24 mouse cellular contexts compared by ENCODE assay signal in the genomic region with DNA sequence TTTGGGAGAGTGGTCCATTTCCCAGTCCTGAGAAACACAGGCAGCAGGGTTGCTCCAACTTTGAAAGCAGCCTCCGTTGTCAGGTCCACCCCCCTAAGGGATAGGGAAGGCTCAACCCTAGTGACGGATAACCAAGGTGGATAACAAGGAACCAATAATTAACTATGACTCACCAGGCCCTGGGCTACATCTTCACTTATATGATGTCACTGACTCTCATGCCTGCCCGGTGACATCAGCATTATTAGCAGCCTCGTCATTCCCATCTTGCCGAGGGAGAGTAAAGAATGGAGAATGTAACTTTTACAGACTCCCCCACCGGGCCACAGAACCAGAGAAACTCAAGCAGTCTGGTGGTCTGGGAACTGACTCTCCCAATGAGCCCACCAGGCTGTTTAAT. TPM values are rescaled to one million over a fixed set of nuclear protein-coding genes. Genes with fewer than 3 reads are reported as not detected.
DNase-seq lines count a peak whose midpoint lies in the region; ATAC-seq and TF ChIP-seq lines count a peak whose summit lies in the region.
"Had no signal": no experiment of that assay in that cellular context is flagged by ENCODE, and none has a peak within 500 bp of the region (broad histone marks: within the 10 kb centered on the region; RNA-seq: fewer than 3 reads in every experiment).

No protein-coding gene starts in this region.

- H3K9ac ChIP-seq in neural tube, embryonic 11.5 days (ENCODE audit: low read length) = no peak overlapping the region
- H3K9ac ChIP-seq in neural tube, embryonic 15.5 days (replicated peaks) = no peak overlapping the region
- H3K9ac ChIP-seq: embryonic facial prominence, embryonic 13.5 days; forebrain, embryonic 13.5 days; hindbrain, embryonic 12.5 days; hindbrain, embryonic 15.5 days had no signal

- WGBS in neural tube, embryonic 11.5 days = 79% methylated on average over 6 of the region's 6 CpGs
- WGBS in neural tube, embryonic 15.5 days = 77% methylated on average over 6 of the region's 6 CpGs

- H3K4me1 ChIP-seq in neural tube, embryonic 11.5 days (ENCODE audit: control insufficient read depth, insufficient read depth, low read length) = peaks cover 6% of the 10 kb centered on the region; the same call in 1 of the 2 replicates
- H3K4me1 ChIP-seq in neural tube, embryonic 15.5 days = peaks cover 18% of the 10 kb centered on the region

- H3K79me2 ChIP-seq in myocyte (ENCODE audit: control insufficient read depth, insufficient read depth) = peaks cover 9% of the 10 kb centered on the region

- no peak overlapping the region for H3K27ac ChIP-seq in neural tube, embryonic 11.5 days (ENCODE audit: low read depth, low read length)
- no peak overlapping the region for H3K27ac ChIP-seq in neural tube, embryonic 15.5 days (replicated peaks)
- H3K27ac ChIP-seq: embryonic facial prominence, embryonic 10.5 days; embryonic facial prominence, embryonic 13.5 days; forebrain, embryonic 10.5 days; forebrain, embryonic 13.5 days; hindbrain, embryonic 12.5 days; hindbrain, embryonic 15.5 days had no signal

- no peak for TF ChIP-seq POLR2A in myocyte (IDR thresholded peaks at IDR 0.05; ENCODE audit: insufficient read length, low read depth)

- H3ac ChIP-seq in myocyte (ENCODE audit: control insufficient read depth, insufficient read length) = no peak overlapping the region

- DNase-seq in neural tube, embryonic 11.5 days (ENCODE audit: low spot score) = peak; percentile 8
- peak; percentile 65 for DNase-seq in NIH3T3 (ENCODE audit: low read depth)
- no peak for DNase-seq in retina, embryonic 14.5 days (ENCODE audit: low spot score)
- DNase-seq: adrenal gland, postnatal 10 days; adrenal gland, postnatal 36 days; cerebellum, adult 11 months; cerebellum, adult 2 months; cerebellum, postnatal 10 days; cerebellum, postnatal 36 days; embryo, embryonic 11 days; gastrocnemius, postnatal 14 days had no signal

- no peak overlapping the region for H3K4me2 ChIP-seq in neural tube, embryonic 11.5 days (ENCODE audit: low read depth)
- H3K4me2 ChIP-seq in neural tube, embryonic 15.5 days = no peak overlapping the region
- peak overlapping the region; percentile 5 for H3K4me2 ChIP-seq in myocyte (ENCODE audit: low read depth)
- H3K4me2 ChIP-seq: embryonic facial prominence, embryonic 13.5 days; forebrain, embryonic 13.5 days; heart, embryonic 11.5 days; hindbrain, embryonic 12.5 days; hindbrain, embryonic 15.5 days had no signal

- H3K9me3 ChIP-seq in neural tube, embryonic 11.5 days (ENCODE audit: control insufficient read depth, low read length) = no peaks in the 10 kb centered on the region
- no peaks in the 10 kb centered on the region for H3K9me3 ChIP-seq in neural tube, embryonic 15.5 days (replicated peaks)
- H3K9me3 ChIP-seq: embryonic facial prominence, embryonic 10.5 days; embryonic facial prominence, embryonic 13.5 days; forebrain, embryonic 10.5 days; forebrain, embryonic 13.5 days; G1E; hindbrain, embryonic 12.5 days; hindbrain, embryonic 15.5 days had no signal

- peaks cover 18% of the 10 kb centered on the region for H3K27me3 ChIP-seq in neural tube, embryonic 11.5 days (ENCODE audit: control insufficient read depth, insufficient read depth, low read length)
- peaks cover 16% of the 10 kb centered on the region for H3K27me3 ChIP-seq in neural tube, embryonic 15.5 days (replicated peaks)
- no peaks in the 10 kb centered on the region for H3K27me3 ChIP-seq in myocyte (ENCODE audit: control insufficient read depth, insufficient read depth, insufficient read length)

- no peak overlapping the region for H3K4me3 ChIP-seq in neural tube, embryonic 11.5 days (ENCODE audit: low read depth, low read length)
- H3K4me3 ChIP-seq in neural tube, embryonic 15.5 days (replicated peaks) = no peak overlapping the region
- H3K4me3 ChIP-seq in myocyte = no peak overlapping the region
- H3K4me3 ChIP-seq: embryonic facial prominence, embryonic 10.5 days; embryonic facial prominence, embryonic 13.5 days; forebrain, embryonic 10.5 days; forebrain, embryonic 13.5 days; hindbrain, embryonic 12.5 days; hindbrain, embryonic 15.5 days had no signal

- no peaks in the 10 kb centered on the region for H3K36me3 ChIP-seq in neural tube, embryonic 11.5 days (ENCODE audit: control insufficient read depth, insufficient read depth, low read length)
- no peaks in the 10 kb centered on the region for H3K36me3 ChIP-seq in neural tube, embryonic 15.5 days
- H3K36me3 ChIP-seq in myocyte (ENCODE audit: control insufficient read depth, insufficient read depth) = no peaks in the 10 kb centered on the region
- H3K36me3 ChIP-seq: embryonic facial prominence, embryonic 10.5 days; embryonic facial prominence, embryonic 13.5 days; forebrain, embryonic 10.5 days; G1E; hindbrain, embryonic 12.5 days; hindbrain, embryonic 15.5 days had no signal

- ATAC-seq in neural tube, embryonic 11.5 days (ENCODE audit: insufficient read depth, low FRiP score, low TSS enrichment) = no peak
- ATAC-seq in neural tube, embryonic 15.5 days (ENCODE audit: low FRiP score) = no peak
- no peak for ATAC-seq in cerebellum, adult (ENCODE audit: insufficient number of reproducible peaks, low FRiP score, low TSS enrichment)
- ATAC-seq: forebrain, embryonic 13.5 days; forebrain, embryonic 16.5 days; intestine, postnatal 0 days had no signal

TF ChIP-seq in myocyte, 11 proteins besides CTCF, POLR2A, EP300 and RAD21:
- no peak for TF ChIP-seq TCF12 (IDR thresholded peaks at IDR 0.05; ENCODE audit: insufficient read depth, poor library complexity, severe bottlenecking)
- no peak for TF ChIP-seq MAX (IDR thresholded peaks at IDR 0.05; ENCODE audit: low read depth)
- TF ChIP-seq POLR2AphosphoS2 (IDR thresholded peaks at IDR 0.05; ENCODE audit: insufficient read length, low read depth) = no peak
- TF ChIP-seq SRF (IDR thresholded peaks at IDR 0.05; ENCODE audit: control insufficient read depth, insufficient read length, low read depth) = no peak
- TF ChIP-seq REST (IDR thresholded peaks at IDR 0.05; ENCODE audit: insufficient read depth, insufficient read length) = no peak
- TF ChIP-seq USF1 (IDR thresholded peaks at IDR 0.05; ENCODE audit: low read depth) = no peak
- no peak for TF ChIP-seq MYOD1 (IDR thresholded peaks at IDR 0.05; ENCODE audit: control insufficient read depth in 1 of 3, insufficient read length in 2 of 3, low read depth in 2 of 3)
- no peak for TF ChIP-seq CEBPB (IDR thresholded peaks at IDR 0.05; ENCODE audit: insufficient read depth, poor library complexity, severe bottlenecking)
- no peak for TF ChIP-seq MYOG (IDR thresholded peaks at IDR 0.05; ENCODE audit: control insufficient read depth in 1 of 3, insufficient read depth in 1 of 3, insufficient read length in 2 of 3, low read depth in 2 of 3)
- no peak for TF ChIP-seq E2F4 (IDR thresholded peaks at IDR 0.05; ENCODE audit: insufficient read depth)
- TF ChIP-seq TCF3 (IDR thresholded peaks at IDR 0.05; ENCODE audit: insufficient read length, low read depth) = no peak
TF ChIP-seq in myocyte: peak in this region for 0.

RNA-seq across cellular contexts. Expression of a gene that starts 3.1 kb away (rescaled TPM):
- 28.9 and 30.5 TPM in 2 replicates for polyA plus RNA-seq in neural tube, embryonic 11.5 days (2014; fragmentation: Nextera tagmentation; extraction: Ambion mirVana)
- 36.4 and 38.1 TPM in 2 replicates for polyA plus RNA-seq in neural tube, embryonic 15.5 days (2015; fragmentation: Nextera tagmentation; extraction: Ambion mirVana)
- 622 TPM for polyA plus RNA-seq in myocyte (2012; fragmentation: generic; extraction: Trizol)
- polyA plus RNA-seq: G1E had no signal

RNA-seq across cellular contexts. Expression of a gene that starts 49.8 kb away (rescaled TPM):
- polyA plus RNA-seq in neural tube, embryonic 11.5 days (2014; fragmentation: Nextera tagmentation; extraction: Ambion mirVana) = 191 and 196 TPM in 2 replicates
- 776 and 868 TPM in 2 replicates for polyA plus RNA-seq in neural tube, embryonic 15.5 days (2015; fragmentation: Nextera tagmentation; extraction: Ambion mirVana)
- 244 TPM for polyA plus RNA-seq in myocyte (2012; fragmentation: generic; extraction: Trizol)

Comparison
In these comparisons a context has a peak if more than half of its experiments do, and no peak if none do; other contexts are left out.
1. RNA of a gene that starts 3.1 kb away (polyA plus RNA-seq): 622 TPM in myocyte (single experiment); 36.4 to 38.1 TPM in neural tube, embryonic 15.5 days and 28.9 to 30.5 TPM in neural tube, embryonic 11.5 days; every median in the first group is over 10 times any median in the second.